Mouse (Mus musculus): ENCODE measurements around the gene Anapc4.
A peak's percentile ranks its signal among the peaks of the same experiment; 100 is the strongest.

Anapc4 gene

DNA sequence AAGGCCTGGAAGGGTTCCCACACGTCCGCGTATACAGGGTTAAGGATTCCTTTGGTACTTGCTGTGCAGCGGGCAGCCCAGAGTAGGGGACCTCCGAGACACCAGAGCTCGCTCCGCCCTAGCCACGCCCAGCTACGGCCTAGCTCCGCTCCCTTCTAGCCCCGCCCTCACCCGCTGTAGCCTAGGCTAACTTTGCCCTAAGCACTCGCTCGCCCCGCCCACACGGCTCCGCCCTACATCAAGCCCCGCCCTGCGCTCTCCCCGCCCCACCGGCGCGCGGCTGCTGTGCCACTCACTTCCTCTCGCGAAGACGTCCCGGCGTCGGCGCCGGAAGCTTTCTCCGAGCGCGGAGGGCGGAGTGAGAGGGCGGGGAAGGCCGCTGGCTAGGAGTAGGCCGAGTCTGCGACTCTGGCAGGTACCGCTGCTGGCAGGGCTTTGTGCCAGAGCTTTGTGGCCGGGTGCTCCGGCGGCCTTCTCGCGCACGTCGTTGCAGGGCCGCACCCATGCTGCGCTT, at the start of gene Anapc4:
TSS of gene Anapc4 (plus strand) at position 252 of the 514 bp plus-strand sequence.
- DNase-seq, result peak; percentile 99 to 100

DNA sequence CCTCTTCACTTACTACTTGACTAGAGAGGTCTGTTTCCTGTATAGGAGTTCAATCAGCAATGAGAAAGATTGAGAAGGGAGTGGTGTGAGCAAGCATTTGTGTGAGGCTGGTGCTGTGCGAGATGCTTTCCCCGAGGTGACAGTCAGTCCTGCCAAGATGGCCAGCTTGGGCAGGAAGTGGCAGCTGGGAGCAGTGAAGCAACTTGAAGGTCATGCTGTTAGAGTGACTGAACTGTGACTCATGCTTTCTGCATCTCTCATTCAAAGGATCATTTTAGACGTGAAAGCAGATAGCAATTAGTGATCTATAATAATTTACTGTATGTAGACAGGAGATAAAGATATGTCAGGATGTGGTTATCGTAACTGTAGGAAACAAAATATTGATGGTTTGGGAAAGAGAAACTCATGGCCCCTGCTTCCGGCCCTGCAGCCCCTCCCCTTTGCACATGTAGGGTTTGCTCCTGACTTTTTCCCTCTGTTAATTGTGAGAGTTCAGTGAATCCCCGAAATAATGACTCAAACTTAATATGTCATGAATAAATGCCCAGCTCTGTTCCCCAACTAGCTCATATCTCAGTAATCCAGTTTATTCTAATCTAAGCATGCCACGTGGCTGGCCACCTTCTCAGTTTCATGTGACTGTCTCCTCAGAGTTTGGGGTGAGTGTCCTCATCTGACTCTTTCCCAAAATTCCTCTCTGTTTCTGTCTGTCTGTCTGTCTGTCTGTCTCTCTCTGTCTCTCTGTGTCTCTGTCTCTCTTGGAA, 47.1 kb upstream of the Anapc4 start:
- DNase-seq, result peak; percentile 40 to 42

DNA sequence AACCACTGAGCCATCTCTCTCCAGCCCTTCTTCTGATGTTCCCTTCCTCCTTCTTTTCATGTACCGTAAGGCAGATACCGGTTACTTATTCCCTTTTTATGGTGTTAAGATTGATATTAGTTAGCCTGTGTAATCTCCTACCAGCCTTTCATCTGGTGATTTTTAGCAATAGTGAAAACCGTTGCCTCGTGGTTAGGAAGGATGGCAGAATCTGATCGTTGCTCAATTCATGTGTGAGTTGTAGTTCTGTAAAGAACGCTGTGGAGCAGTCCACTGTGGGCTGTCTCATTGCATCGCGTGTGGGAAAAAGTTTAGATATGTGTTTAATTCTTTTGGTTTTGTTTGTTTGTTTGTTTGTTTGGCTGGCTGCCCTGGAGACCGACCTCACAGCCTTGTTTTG, 40.6 kb upstream of the Anapc4 start:
- DNase-seq, result no peak

DNA sequence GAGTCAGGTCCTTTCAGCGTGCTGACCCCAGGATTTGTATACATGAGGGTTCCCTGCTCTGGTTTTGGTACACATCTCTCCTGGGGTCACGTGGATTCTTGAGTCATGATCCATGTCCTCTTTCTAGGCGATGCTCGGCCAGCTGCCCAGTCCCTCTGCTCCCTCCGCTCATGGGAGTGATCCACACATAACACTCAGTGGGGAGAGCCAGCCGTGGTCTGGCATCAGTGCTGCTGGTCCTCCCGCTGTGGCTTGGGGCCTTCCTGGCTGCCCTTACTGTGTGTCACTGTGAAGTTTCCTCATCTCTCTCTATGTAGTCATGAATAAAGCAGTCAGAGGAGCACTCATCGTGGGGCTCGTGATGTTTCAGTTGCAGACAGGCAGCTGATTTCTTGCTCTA, 39.7 kb upstream of the Anapc4 start:
- DNase-seq, result no peak

DNA sequence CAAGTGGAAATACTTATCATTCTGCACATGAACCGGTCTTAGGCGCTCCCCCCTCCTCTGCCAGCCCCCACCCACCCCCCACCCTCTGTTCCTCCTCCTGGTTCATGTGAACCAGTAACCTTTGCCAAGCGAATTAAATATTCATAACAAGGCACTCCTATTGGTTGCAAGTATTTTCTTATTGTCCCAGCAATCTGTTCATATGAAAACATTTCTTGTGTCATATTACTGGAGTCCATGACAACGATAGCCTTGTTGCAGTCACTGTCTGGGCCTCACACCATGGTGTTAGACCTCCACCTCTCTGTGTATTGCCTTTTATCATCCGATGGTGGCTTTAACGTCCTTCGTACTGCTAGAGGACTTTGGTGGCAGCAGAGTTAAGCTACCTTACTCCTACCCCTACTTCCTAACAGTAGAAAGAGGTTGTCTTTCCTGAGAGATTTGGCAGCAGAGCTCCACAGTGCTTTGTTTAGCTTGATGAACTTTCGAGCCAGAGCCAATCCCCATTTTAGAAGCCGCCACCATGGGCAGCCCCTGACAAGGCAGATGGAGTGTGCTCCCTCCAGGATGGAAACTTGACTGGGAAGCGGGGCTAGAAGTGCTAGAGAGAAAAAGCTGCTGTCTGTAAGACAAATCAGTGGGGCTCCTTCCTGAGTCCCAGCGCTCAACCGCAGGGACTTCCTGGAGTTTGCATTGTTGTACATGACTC, 34.4 kb upstream of the Anapc4 start:
- DNase-seq, result no peak

GRCm38 (mm10) chr5:52805801-52806200, 28.0 kb upstream of the Anapc4 start:
- DNase-seq, result no peak

GRCm38 (mm10) chr5:52806349-52806748, 27.5 kb upstream of the Anapc4 start:
- no peak for DNase-seq

DNA sequence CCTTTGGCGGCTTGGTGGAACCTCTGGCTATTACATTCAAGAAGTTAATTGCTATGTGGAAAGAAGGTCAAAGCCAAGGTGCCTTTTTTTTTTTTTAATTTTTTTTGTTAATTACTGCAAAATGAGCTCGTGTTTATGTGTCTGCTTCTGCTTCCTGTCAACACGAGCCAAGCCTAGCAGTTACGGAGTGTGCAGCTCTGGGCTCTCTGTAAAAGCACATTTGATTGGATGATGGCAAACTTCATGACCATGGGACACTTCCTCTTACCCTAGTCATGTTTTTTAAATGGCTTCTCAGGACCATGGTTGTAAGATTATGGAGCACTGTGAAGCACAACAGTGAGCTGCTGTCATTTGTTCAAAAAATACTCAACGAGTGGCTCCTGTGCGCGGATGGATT, 26.8 kb upstream of the Anapc4 start:
- DNase-seq, result no peak

DNA sequence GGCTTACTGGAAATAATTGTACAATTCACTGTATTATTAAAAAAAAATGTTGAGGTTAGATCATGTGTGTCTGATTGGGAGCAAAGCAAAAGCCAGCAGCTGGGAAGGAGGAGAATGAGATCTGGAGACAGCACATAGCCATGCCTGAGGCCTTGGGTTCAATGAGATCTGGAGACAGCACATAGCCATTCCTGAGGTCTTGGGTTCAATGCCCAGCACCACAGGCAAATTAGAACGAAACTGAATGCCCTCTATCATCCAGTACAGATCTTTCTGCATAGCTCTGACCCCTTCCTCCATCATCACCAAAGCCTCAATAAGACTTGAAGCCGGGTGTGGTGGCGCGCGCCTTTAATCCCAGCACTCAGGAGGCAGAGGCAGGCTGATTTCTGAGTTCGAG, 23.4 kb upstream of the Anapc4 start:
- no peak for DNase-seq

DNA sequence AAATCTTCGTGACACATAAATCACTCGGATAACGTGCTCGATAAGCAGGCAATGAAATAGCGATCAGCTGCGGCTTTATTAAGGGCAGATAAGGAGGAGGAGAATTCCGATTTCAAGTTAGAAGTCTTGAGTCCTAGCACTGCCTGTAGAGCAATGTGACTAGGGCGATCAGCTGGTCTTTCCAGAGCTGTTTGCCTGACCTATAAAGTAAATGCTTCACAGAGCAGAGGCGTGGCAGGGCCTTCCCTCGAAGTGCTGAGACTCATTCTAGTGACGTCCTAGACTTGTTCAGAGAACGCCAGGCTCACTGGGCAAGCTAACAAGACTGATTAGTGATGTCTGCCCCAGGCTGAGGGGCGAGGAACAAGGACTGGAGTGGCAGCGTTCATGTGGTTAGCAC, 22.8 kb upstream of the Anapc4 start:
- DNase-seq, result no peak

- no peak for DNase-seq
Observed at GRCm38 (mm10) chr5:52812456-52812855, 21.4 kb upstream of the Anapc4 start.

DNA sequence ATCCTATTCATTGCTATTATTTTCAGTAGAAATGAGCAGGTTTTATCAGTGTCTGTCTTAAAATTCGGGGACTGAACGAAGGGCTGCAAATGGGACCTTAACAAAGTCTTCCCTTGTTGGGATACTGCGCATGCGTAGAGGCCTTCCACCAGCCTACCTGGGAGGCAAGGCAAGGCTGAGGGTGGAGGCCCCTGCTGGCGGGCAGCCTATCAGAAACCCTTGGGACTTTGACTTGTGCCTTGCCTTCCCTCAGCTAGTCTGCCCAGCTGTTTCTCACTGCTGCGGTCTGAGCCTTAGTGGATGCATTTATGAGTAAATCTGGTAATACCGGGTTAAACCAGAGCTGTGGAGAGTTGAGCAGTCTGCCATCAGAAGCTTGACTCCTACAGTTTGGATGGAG, 20.5 kb upstream of the Anapc4 start:
- no peak for DNase-seq

- DNase-seq, result peak; percentile 31 to 56
Observed at GRCm38 (mm10) chr5:52818676-52819075, 15.1 kb upstream of the Anapc4 start.

DNA sequence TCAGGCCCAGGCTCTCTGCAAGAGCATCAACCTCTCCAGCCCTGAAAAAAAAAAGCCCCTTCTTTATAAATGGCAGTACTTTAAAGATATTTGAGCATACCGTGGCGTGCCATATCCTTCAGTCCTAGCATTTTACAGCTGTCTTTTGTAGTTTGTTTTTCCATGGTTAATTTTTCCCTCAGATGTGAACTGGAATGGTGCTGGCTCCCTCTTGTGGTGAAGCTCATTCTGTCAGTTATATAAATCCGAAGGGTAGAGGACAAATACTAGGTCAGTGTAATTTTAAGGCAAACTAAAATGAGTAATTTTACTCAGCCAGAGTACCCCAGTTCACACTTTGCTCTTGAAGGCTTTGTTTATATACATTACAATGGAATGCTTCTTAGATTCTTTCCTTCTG, 12.1 kb upstream of the Anapc4 start:
- peak; percentile 67 to 78 for DNase-seq

DNA sequence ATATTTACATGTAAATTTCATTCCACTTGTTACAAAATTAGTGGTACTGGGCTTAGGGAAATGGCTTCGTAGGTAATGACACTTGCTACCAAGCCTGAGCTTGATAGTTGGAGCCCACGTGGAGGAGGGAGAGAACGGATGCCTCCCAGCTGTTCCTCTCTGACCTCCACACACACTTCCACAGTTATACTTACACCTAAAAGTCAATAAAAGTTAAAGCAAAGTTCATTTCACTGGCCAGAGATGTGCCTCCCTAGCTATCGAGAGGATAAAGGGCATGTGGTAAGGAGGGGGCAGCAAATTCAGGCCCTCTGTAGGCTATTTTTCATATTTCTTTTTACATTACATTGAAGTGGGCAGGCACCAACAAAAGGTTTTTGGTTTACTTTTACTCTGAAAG, 5.9 kb upstream of the Anapc4 start:
- no peak for DNase-seq

GRCm38 (mm10) chr5:52833005-52833404, 807 bp upstream of the Anapc4 start:
- peak; percentile 28 to 32 for DNase-seq

- no peak for DNase-seq
Observed at GRCm38 (mm10) chr5:52834386-52834785, 574 bp downstream of the Anapc4 start.

DNA sequence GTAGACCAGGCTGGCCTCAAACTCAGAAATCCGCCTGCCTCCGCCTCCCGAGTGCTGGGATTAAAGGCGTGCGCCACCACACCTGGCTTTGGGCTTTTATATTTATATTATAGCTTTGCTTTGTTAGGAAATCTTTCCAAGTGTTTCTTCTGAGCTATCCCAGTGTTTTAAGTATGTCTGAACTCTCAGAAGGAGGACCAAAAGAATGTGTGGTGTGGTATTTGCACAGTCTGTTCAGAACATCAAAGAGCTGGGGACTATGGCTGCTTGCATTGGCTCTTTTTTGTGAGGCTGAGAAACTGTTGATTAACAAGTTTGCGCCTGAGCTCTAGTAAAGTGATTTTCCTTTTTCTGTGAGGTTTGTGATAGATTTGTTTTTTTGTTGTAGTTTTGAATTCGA, 10.5 kb downstream of the Anapc4 start:
- DNase-seq, result no peak

DNA sequence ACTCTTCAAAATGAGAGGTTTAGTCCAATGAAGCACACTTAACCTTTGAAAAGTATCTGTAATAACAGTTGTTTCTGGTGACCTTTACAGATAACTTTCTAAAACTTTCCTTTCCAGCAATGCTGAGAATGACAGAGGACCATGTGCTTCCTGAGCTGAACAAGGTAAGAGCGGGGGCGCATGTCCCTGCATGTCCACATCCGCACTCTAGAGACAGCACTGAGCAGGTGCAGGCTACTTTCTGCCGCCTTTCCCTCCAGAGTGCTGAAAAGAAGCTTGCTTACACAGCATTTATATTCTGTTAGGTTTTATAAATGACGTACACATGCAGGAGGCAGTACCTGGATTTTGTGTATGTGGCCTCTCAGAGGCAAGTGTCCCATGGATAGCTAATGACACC, 21.9 kb downstream of the Anapc4 start:
- no peak for DNase-seq

DNA sequence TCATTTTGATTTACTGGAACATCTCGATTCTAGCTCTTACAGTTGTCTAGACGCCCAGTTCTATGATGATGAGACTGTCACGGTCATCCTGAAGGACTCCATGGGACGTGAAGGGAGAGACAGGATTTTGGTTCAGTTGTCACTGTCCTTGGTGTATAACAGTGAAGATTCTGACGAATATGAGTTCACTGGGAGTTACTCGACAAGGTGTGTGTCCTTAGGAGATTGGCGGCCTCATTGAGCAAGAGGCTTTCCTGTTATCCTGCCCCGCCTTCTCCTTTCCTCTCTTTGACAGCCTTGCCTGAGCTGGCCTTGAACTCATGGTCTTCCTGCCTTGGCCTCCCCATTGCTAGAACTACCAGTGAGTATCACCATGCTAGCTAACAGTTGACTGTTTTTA, 30.6 kb downstream of the Anapc4 start:
- DNase-seq, result no peak

- DNase-seq, result peak; percentile 34 to 45
Observed at GRCm38 (mm10) chr5:52865825-52866224, 32.0 kb downstream of the Anapc4 start.

GRCm38 (mm10) chr5:52866361-52867155, 32.7 kb downstream of the Anapc4 start:
- DNase-seq, result no peak
